Mouse (Mus musculus) heart, embryonic 11.5 days (tissue): ENCODE measurements around the gene Sacs. TPM values are rescaled to one million over a fixed set of nuclear protein-coding genes. Genes with fewer than 3 reads are reported as not detected.
A peak's percentile ranks its signal among the peaks of the same experiment; 100 is the strongest.
"Not testable (repeated sequence)": the region's sequence is repeated elsewhere in the genome, so short reads cannot be mapped to it uniquely, and the experiment has no call there.

Experiments used
- ATAC-seq: fragments of 200-750 bp; cut with Nextera tagmentation; replicated peaks from 2 replicates; pipeline ENCODE4 v1.8.0; 2017; ENCODE audit warnings: moderate library complexity; ENCODE audit not compliant: insufficient number of reproducible peaks, low FRiP score, low TSS enrichment
- H3K27ac ChIP-seq: fragments of 300-500 bp; sonication (generic); 2 replicates; pipeline ENCODE4 v1.5.1; 2014; ENCODE audit warnings: mild to moderate bottlenecking, low read depth, low read length
- H3K27me3 ChIP-seq: fragments of 300-500 bp; sonication (generic); 2 replicates; pipeline ENCODE4 v1.6.1; 2014; ENCODE audit warnings: mild to moderate bottlenecking, low read length, mixed read lengths; ENCODE audit not compliant: control insufficient read depth, insufficient read depth
- H3K36me3 ChIP-seq: fragments of 300-500 bp; sonication (generic); 2 replicates; pipeline ENCODE4 v1.6.1; 2014; ENCODE audit warnings: mild to moderate bottlenecking, low read length, moderate library complexity, mixed read lengths; ENCODE audit not compliant: control insufficient read depth, insufficient read depth
- H3K4me1 ChIP-seq: fragments of 300-500 bp; sonication (generic); 2 replicates; pipeline ENCODE4 v1.6.1; 2014; ENCODE audit warnings: low read length; ENCODE audit not compliant: control insufficient read depth, insufficient read depth
- H3K4me2 ChIP-seq: fragments of 300-500 bp; sonication (generic); 2 replicates; pipeline ENCODE4 v1.6.1; 2014; ENCODE audit warnings: mild to moderate bottlenecking, moderate library complexity
- H3K4me3 ChIP-seq: fragments of 300-500 bp; sonication (generic); 2 replicates; pipeline ENCODE4 v1.5.1; 2014; ENCODE audit warnings: low read depth, low read length
- H3K9ac ChIP-seq: fragments of 300-500 bp; sonication (generic); 2 replicates; pipeline ENCODE4 v1.6.1; 2014; ENCODE audit warnings: mild to moderate bottlenecking, low read depth, low read length, moderate library complexity
- H3K9me3 ChIP-seq: fragments of 300-500 bp; sonication (generic); replicated peaks from 2 replicates; pipeline ENCODE4 v1.6.1; 2016; ENCODE audit warnings: low read length; ENCODE audit not compliant: control insufficient read depth
- WGBS: fragments of 180-500 bp; shearing (Covaris S2); extraction: QIAGEN DNeasy Blood & Tissue Kit; methylation state at CpG from one replicate; pipeline ENCODE4 v1.1.7; 2014; ENCODE audit not compliant: insufficient replicate concordance; 5-methylcytosine and 5-hydroxymethylcytosine counted together
- polyA plus RNA-seq: library from polyadenylated mRNA; unstranded; fragments of >200 nt; fragmentation: Nextera tagmentation; extraction: Ambion mirVana; gene quantifications from 2 replicates; pipeline ENCODE4 v1.2.1, GENCODE M21; 2014

The Sacs gene
- polyA plus RNA-seq, 1 experiment from 2014 or later = 5.0 TPM

- H3K27ac ChIP-seq = no peak overlapping the region
- H3K4me2 ChIP-seq = no peak overlapping the region
- no peaks in the 10 kb centered on the region for H3K27me3 ChIP-seq
- no peaks in the 10 kb centered on the region for H3K36me3 ChIP-seq
- ATAC-seq = no peak
- peaks cover 6% of the 10 kb centered on the region; the same call in 1 of the 2 replicates for H3K4me1 ChIP-seq
- WGBS = 83% methylated on average over 5 of the region's 5 CpGs
- H3K9me3 ChIP-seq = no peaks in the 10 kb centered on the region
- no peak overlapping the region for H3K9ac ChIP-seq
- no peak overlapping the region for H3K4me3 ChIP-seq
Measured at GRCm38 (mm10) chr14:61124755-61125154, 13.5 kb upstream of the Sacs start.

DNA sequence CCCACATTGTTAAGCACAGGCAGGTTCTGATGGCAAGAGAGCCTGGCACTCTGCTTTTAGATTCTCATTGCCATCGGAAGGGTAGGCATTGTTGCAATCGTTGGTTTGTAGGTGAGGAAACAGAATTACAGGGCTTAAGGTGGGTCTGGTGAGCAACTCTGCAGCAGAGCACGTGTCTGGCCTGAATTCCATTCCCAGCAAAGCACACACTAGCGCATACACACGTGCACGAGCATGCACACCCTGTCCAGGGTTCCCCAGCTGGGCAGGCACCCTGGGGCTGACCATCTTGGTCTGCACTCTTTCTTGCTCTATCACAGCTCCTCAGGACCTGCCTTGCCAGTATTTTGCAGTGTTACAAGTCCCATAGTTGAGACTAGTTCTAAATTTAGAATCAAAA, 13.1 kb upstream of the Sacs start:
- WGBS = 63% methylated on average over 6 of the region's 6 CpGs
- H3K4me2 ChIP-seq = no peak overlapping the region
- H3K4me3 ChIP-seq = no peak overlapping the region
- no peak overlapping the region for H3K9ac ChIP-seq
- H3K27ac ChIP-seq = no peak overlapping the region
- no peak for ATAC-seq
- peaks cover 6% of the 10 kb centered on the region; the same call in 1 of the 2 replicates for H3K4me1 ChIP-seq
- H3K36me3 ChIP-seq = no peaks in the 10 kb centered on the region
- no peaks in the 10 kb centered on the region for H3K9me3 ChIP-seq
- H3K27me3 ChIP-seq = no peaks in the 10 kb centered on the region

- H3K4me3 ChIP-seq, H3K27me3 ChIP-seq, H3K4me2 ChIP-seq, H3K9me3 ChIP-seq, H3K9ac ChIP-seq, H3K4me1 ChIP-seq, ATAC-seq, H3K36me3 ChIP-seq, H3K27ac ChIP-seq: not testable (repeated sequence)
- WGBS = 75% methylated on average over 6 of the region's 6 CpGs
Measured at GRCm38 (mm10) chr14:61127365-61127764, 10.9 kb upstream of the Sacs start.

- H3K27ac ChIP-seq = no peak overlapping the region
- no peaks in the 10 kb centered on the region for H3K9me3 ChIP-seq
- no peak overlapping the region for H3K4me2 ChIP-seq
- H3K36me3 ChIP-seq = no peaks in the 10 kb centered on the region
- ATAC-seq = no peak
- 63% methylated on average over 7 of the region's 7 CpGs for WGBS
- no peak overlapping the region for H3K4me3 ChIP-seq
- H3K27me3 ChIP-seq = no peaks in the 10 kb centered on the region
- H3K4me1 ChIP-seq = peaks cover 6% of the 10 kb centered on the region; the same call in 1 of the 2 replicates
- no peak overlapping the region for H3K9ac ChIP-seq
Measured at GRCm38 (mm10) chr14:61128961-61129507, 9.2 kb upstream of the Sacs start.

GRCm38 (mm10) chr14:61132556-61132955, 5.7 kb upstream of the Sacs start:
- H3K9me3 ChIP-seq = no peaks in the 10 kb centered on the region
- H3K27ac ChIP-seq = no peak overlapping the region
- no peak overlapping the region for H3K9ac ChIP-seq
- no peaks in the 10 kb centered on the region for H3K27me3 ChIP-seq
- no peak overlapping the region for H3K4me2 ChIP-seq
- H3K36me3 ChIP-seq = no peaks in the 10 kb centered on the region
- H3K4me3 ChIP-seq = no peak overlapping the region
- no peak for ATAC-seq
- H3K4me1 ChIP-seq = no peaks in the 10 kb centered on the region; the same call in 1 of the 2 replicates
- WGBS = 77% methylated on average over 1 of the region's 1 CpGs

DNA sequence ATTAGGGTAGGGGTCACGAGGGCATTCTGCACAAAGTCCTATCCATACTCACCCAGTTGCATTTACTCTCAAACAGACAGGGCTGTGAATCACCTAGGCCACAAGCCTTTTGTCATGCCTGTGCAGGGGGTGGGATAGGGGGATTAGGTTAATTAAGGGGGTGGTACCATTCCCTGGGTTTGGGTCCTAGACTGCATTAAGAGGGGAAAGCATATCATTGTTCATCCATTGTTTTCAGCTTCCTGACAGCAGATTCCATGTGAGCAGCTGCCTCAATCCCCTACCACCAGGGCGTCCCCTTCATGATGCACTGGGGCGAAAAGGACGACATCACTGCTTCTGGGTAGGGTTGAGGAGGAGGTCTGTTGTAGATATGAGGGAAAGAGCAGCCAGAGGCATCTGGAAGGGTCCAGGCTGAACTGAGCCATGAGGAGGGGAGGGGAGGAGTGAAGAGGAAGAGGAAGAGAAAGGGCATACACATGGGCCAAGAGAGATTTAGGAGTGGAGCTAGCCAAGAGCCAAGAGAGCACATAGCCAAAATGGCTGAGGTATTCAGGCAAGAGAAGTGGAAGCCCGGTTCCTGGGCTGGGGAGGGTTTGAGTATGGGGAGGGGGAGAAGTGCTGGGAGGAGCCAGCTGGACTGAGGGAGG, 3.8 kb upstream of the Sacs start:
- 47% methylated on average over 5 of the region's 5 CpGs for WGBS
- Histone ChIP-seq H3K4me2 (no peak overlapping the region), H3K36me3 (no peaks in the 10 kb centered on the region), H3K4me1 (0 out of 2 replicates have a peak, but pooled peaks cover 3% of the 10 kb centered on the region), H3K27me3 (no peaks in the 10 kb centered on the region), H3K9ac (no peak overlapping the region), H3K27ac (no peak overlapping the region), H3K4me3 (no peak overlapping the region), H3K9me3 (no peaks in the 10 kb centered on the region)
- ATAC-seq = no peak

DNA sequence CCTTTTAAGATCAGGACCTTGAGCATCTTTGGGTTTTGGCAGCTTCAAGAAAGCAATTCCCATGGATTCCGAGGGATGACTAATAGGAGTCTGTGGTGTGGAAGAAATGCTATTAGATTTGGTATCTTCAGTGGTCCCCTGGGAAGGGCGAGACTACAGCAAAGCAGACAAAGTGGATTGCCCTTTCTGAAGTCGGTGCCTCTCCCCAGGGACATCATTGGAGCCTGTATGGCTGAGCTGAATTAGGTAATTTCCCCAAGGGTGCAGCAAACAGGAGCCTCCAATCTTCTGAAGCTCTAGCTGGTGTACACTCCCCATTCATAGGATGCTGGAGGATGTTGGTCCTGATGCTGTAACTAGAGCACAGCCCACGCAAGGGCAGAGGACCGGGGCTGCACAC, 847 bp upstream of the Sacs start:
- 73% methylated on average over 5 of the region's 5 CpGs for WGBS
- no peak overlapping the region for H3K9ac ChIP-seq

GRCm38 (mm10) chr14:61138727-61139067, 440 bp downstream of the Sacs start:
- peaks cover 3% of the 10 kb centered on the region; the same call in 1 of the 2 replicates for H3K27me3 ChIP-seq
- 23% methylated on average over 8 of the region's 8 CpGs for WGBS
- H3K27ac ChIP-seq = no peak overlapping the region

More for the DNA sequence above, 847 bp upstream of the Sacs start:
- no peak overlapping the region for H3K27ac ChIP-seq
- no peaks in the 10 kb centered on the region for H3K9me3 ChIP-seq
- no peak overlapping the region for H3K4me2 ChIP-seq
- H3K27me3 ChIP-seq = no peaks in the 10 kb centered on the region
- H3K4me3 ChIP-seq = no peak overlapping the region
- H3K36me3 ChIP-seq = no peaks in the 10 kb centered on the region
- ATAC-seq = no peak
- 0 out of 2 replicates have a peak, but pooled peaks cover 3% of the 10 kb centered on the region for H3K4me1 ChIP-seq

GRCm38 (mm10) chr14:61143358-61143757, 5.1 kb downstream of the Sacs start:
- Histone ChIP-seq H3K4me3 (no peak overlapping the region), H3K27ac (no peak overlapping the region), H3K9me3 (no peaks in the 10 kb centered on the region), H3K27me3 (peaks cover 3% of the 10 kb centered on the region; the same call in 1 of the 2 replicates), H3K36me3 (no peaks in the 10 kb centered on the region), H3K4me1 (no peaks in the 10 kb centered on the region), H3K4me2 (no peak overlapping the region), H3K9ac (no peak overlapping the region)
- ATAC-seq = no peak
- WGBS = 73% methylated on average over 8 of the region's 8 CpGs

More at GRCm38 (mm10) chr14:61138727-61139067, 440 bp downstream of the Sacs start:
- Histone ChIP-seq H3K9ac (peak overlapping the region; percentile 70), H3K4me2 (peak overlapping the region; percentile 69), H3K4me1 (0 out of 2 replicates have a peak, but pooled peaks cover 3% of the 10 kb centered on the region), H3K36me3 (no peaks in the 10 kb centered on the region), H3K9me3 (no peaks in the 10 kb centered on the region), H3K4me3 (peak overlapping the region; percentile 45)
- ATAC-seq = no peak
